Mouse (Mus musculus): ENCODE measurements around the gene Trpm1.

The Trpm1 gene

GRCm38 (mm10) chr7:64296286-64297010 lies 142.8 kb downstream of the Trpm1 start:
- peak; percentile 27 for DNase-seq

- DNase-seq: no peak
These were observed 156.6 kb downstream of the Trpm1 start for GRCm38 (mm10) chr7:64310241-64310640.

DNA sequence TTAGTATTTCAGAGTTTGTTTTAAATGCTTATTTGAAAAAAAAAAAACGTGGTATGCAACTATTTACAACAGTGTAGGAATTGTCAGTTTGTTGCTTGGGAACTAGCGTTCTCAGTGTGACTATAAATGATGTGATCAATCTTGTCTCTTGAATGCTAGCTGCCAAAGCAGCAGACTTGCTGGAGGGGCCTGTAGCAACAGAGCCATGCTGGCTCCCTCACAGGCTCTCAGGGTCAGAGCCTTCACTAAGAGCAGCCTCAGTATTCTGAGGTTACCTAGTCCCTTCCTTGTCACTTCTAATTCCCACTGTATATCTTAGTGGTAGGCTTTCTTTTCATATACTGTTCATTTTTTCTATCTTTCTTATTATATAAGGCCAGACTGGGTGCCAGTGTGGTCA lies 157.1 kb downstream of the Trpm1 start:
- no peak for DNase-seq

DNA sequence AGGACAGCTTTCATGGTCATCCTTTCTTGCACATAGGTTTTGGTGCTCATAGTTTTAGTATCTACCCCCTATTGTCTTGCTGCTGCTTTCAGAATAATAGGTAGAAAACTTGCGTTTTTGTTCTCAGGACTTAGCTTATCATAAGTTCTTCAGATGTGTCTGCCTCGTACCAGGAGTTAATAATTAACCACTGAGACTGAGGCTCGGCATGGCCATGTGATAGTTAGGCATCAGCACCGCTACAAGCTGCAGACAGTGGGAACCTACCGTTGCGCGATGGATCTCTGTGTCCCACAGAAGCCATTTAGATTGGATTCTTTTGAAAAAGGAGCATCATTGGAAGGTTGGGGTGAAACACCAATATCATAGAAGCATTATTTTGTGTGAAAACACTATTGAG lies 159.2 kb downstream of the Trpm1 start:
- no peak for DNase-seq

Measured in lung, postnatal 14 days (tissue).